Mouse (Mus musculus): ENCODE measurements around the gene Nostrin.

DNA sequence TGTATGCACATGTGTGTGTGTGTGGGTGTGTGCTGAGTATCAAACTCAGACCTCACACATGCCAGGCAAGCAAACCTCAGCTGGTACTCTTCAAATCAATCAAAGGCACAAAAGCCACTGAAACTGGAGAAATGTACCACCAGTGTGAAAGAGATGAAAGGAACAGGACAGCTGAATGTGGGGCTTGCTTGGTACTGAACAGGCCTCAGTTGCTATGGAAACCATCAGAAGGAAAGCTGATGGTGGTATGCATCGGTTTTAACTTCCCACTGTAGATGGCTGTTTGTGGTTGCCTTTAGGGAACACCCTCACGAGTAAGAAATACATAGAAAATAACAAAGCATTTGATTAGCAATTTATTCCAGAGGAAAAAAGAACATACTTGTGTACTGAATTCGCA is 10.2 kb upstream of the Nostrin start:
- TF ChIP-seq POLR2A (IDR thresholded peaks at IDR 0.05; ENCODE audit: insufficient read depth, low read depth, low read length) (no peak), CTCF (IDR thresholded peaks at IDR 0.05; ENCODE audit: insufficient read depth, low read depth, low read length) (no peak)

Data from olfactory bulb, adult 2 months (tissue).